Mouse (Mus musculus): ENCODE measurements at regions not wholly inside any gene's neighbourhood (a gene's known extent, or its start where the extent isn't known, plus 50 kb on each side); places are given as distances from the start of the nearest gene placed in this dataset.

DNA sequence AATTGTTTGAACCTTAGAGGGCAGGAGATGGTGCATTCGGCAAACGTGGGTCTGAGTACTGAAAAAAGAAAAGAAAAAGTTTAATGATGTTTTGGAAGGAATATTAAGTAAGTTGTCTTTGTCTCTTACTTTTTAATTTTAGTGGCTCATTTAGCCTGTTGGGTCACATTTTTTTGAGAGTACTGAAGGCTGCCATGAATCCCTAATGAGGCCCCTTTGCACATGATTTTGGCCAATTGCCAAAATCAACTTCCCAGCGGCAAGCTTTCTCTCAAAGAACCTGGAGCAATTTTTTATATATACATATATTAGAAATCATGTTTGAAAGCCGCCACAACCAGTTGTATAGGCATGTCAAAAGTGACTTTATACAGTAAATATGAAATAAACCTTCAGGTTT, 100.9 kb downstream of the Gm11146 start:
- peak overlapping the region; percentile 52 for H3K4me2 ChIP-seq (replicated peaks; ENCODE audit: low read depth, low read length)
- no peaks in the 10 kb centered on the region for H3K27me3 ChIP-seq (ENCODE audit: insufficient read depth, low read length)
- H3K27ac ChIP-seq (ENCODE audit: low read length): peak overlapping the region; percentile 79
- H3K9me3 ChIP-seq (ENCODE audit: low read length): no peaks in the 10 kb centered on the region
- H3K9ac ChIP-seq (replicated peaks; ENCODE audit: low read length): peak overlapping the region; percentile 48
- H3K36me3 ChIP-seq (ENCODE audit: insufficient read depth, low read length): no peaks in the 10 kb centered on the region
- H3K4me1 ChIP-seq (ENCODE audit: insufficient read depth, low read length): no peaks in the 10 kb centered on the region
- peak overlapping the region; percentile 42 for H3K4me3 ChIP-seq (ENCODE audit: low read length)
- no peak for ATAC-seq (ENCODE audit: low FRiP score, low TSS enrichment)
- 29% methylated on average over 4 of the region's 4 CpGs for WGBS

DNA sequence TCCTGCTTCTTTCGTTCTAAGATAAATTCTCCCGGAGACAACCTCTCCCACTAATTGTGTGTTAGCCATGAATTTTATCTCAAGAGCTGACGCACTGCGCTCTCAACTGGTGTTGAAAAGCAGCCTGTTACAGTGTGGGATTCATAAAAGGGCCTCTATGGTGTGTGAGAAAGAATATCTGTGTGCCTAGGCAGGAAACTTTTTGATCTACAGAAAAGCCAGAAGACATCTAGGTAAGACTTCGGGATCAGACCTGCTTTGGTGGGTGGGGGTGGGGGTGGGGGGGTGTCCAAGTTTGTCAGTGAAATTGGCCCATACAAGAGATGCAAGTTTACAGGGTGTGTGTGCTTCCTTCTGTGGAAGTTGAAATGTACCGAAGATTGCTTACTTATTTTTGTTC, 101.5 kb downstream of the Gm11146 start:
- no peaks in the 10 kb centered on the region for H3K36me3 ChIP-seq (ENCODE audit: insufficient read depth, low read length)
- ATAC-seq (ENCODE audit: low FRiP score, low TSS enrichment): peak; percentile 83
- no peaks in the 10 kb centered on the region for H3K9me3 ChIP-seq (ENCODE audit: low read length)
- WGBS: 41% methylated on average over 6 of the region's 6 CpGs
- no peaks in the 10 kb centered on the region for H3K27me3 ChIP-seq (ENCODE audit: insufficient read depth, low read length)
- no peaks in the 10 kb centered on the region for H3K4me1 ChIP-seq (ENCODE audit: insufficient read depth, low read length)
- H3K4me2 ChIP-seq (replicated peaks; ENCODE audit: low read depth, low read length): peak overlapping the region; percentile 52
- H3K9ac ChIP-seq (replicated peaks; ENCODE audit: low read length): peak overlapping the region; percentile 48
- peak overlapping the region; percentile 79 for H3K27ac ChIP-seq (ENCODE audit: low read length)
- peak overlapping the region; percentile 42 for H3K4me3 ChIP-seq (ENCODE audit: low read length)

DNA sequence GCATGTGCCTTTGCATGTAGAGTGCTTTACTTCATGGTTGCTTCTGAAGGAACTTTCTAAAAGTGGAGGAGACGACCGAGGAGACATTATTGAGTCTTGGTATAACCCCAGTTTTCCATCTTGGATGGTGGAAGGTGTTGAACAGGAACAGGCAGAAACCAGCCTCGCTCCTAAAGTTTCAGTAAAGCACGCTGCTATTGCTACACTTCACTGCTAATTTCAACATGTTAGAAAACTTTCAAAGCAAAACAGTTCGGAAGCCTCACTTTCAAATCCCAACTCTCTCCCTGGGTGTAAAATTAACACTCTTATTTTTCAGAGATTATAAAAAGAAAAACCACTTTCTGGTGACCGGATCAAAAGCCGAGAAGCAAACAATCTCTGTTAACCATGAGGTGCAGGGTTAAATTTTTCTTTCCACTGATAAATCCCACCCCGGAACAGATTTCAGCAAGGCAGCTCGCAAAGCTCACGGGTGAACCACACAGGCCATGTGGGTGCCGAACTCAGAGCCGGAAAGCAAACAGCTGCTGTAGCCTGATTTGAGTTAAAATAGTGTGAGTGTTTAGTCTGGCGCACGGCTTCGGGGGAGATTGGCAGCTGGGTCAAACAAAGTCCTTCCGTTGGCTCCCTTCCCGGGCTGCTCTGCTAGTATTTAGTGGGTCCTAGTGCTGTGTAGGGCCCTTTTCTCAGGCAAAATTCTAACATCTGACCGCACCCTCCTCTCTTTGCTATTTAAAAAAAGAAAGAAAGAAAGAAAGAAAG, 102.2 kb downstream of the Gm11146 start:
- 33% methylated on average over 18 of the region's 18 CpGs for WGBS
- no peak overlapping the region for H3K9ac ChIP-seq (replicated peaks; ENCODE audit: low read length)

GRCm38 (mm10) chr16:77495310-77495709, 106.6 kb downstream of the Gm11146 start:
- ATAC-seq (ENCODE audit: low FRiP score, low TSS enrichment): no peak
- WGBS: 96% methylated on average over 7 of the region's 7 CpGs

More for the DNA sequence above, 102.2 kb downstream of the Gm11146 start:
- peak; percentile 98 for ATAC-seq (ENCODE audit: low FRiP score, low TSS enrichment)
- H3K27ac ChIP-seq (ENCODE audit: low read length): peak overlapping the region; percentile 64; the same call in 1 of the 2 replicates
- H3K9me3 ChIP-seq (ENCODE audit: low read length): no peaks in the 10 kb centered on the region
- H3K4me1 ChIP-seq (ENCODE audit: insufficient read depth, low read length): no peaks in the 10 kb centered on the region
- no peaks in the 10 kb centered on the region for H3K27me3 ChIP-seq (ENCODE audit: insufficient read depth, low read length)
- peak overlapping the region; percentile 24; the same call in 1 of the 2 replicates for H3K4me3 ChIP-seq (ENCODE audit: low read length)
- H3K4me2 ChIP-seq (replicated peaks; ENCODE audit: low read depth, low read length): peak overlapping the region; percentile 52
- H3K36me3 ChIP-seq (ENCODE audit: insufficient read depth, low read length): no peaks in the 10 kb centered on the region

GRCm38 (mm10) chr16:77494042-77494441, 107.9 kb downstream of the Gm11146 start:
- no peak overlapping the region for H3K4me2 ChIP-seq (replicated peaks; ENCODE audit: low read depth, low read length)
- 88% methylated on average over 7 of the region's 7 CpGs for WGBS
- H3K9ac ChIP-seq (replicated peaks; ENCODE audit: low read length): no peak overlapping the region
- no peak overlapping the region for H3K4me3 ChIP-seq (ENCODE audit: low read length)
- no peaks in the 10 kb centered on the region for H3K4me1 ChIP-seq (ENCODE audit: insufficient read depth, low read length)
- no peaks in the 10 kb centered on the region for H3K36me3 ChIP-seq (ENCODE audit: insufficient read depth, low read length)
- no peak overlapping the region for H3K27ac ChIP-seq (ENCODE audit: low read length)
- H3K27me3 ChIP-seq (ENCODE audit: insufficient read depth, low read length): no peaks in the 10 kb centered on the region
- no peak for ATAC-seq (ENCODE audit: low FRiP score, low TSS enrichment)
- H3K9me3 ChIP-seq (ENCODE audit: low read length): no peaks in the 10 kb centered on the region

More at GRCm38 (mm10) chr16:77495310-77495709, 106.6 kb downstream of the Gm11146 start:
- Histone ChIP-seq H3K4me3 (ENCODE audit: low read length) (no peak overlapping the region), H3K4me2 (replicated peaks; ENCODE audit: low read depth, low read length) (no peak overlapping the region), H3K27me3 (ENCODE audit: insufficient read depth, low read length) (no peaks in the 10 kb centered on the region), H3K9ac (replicated peaks; ENCODE audit: low read length) (no peak overlapping the region), H3K4me1 (ENCODE audit: insufficient read depth, low read length) (no peaks in the 10 kb centered on the region), H3K27ac (ENCODE audit: low read length) (no peak overlapping the region), H3K9me3 (ENCODE audit: low read length) (no peaks in the 10 kb centered on the region), H3K36me3 (ENCODE audit: insufficient read depth, low read length) (no peaks in the 10 kb centered on the region)

DNA sequence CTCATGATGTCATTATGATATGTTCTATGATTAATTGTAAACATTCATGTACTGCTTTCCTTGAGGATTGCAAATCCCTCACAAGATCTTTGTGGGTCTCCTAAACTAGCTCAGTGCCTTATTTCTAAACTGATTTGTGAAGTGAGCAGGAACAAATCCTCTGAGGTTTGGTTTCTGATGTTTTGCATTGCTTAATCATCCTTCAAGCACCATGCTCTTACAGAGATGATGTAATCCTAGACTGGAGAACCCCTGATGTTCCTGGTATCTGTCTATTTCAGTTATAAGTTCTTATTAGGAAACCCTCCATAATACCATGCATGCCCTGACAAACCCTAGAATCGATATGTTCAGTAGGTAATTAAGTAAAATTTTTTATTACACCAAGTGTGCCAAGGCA, 113.7 kb downstream of the Gm11146 start:
- H3K9ac ChIP-seq (replicated peaks; ENCODE audit: low read length): no peak overlapping the region

DNA sequence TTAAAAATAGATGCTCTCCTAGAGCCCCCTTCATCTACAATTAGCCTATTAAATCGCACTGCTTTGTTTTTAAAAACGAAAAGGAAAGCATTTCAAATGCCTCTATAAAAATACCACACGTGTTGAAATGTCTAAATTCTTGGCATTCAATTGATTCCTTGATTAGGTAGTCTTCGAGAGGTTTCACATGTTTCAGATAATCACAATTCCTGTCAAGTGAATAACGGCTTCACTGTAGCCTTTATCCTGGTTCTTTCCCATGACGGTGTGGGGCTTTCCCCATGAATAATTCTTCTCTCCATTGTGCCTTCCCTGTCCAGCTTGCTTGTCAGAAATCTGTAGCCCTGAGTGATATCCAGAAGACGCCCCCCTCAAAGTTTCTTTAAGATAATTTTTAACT, 122.1 kb downstream of the Gm11146 start:
- H3K36me3 ChIP-seq (ENCODE audit: insufficient read depth, low read length): no peaks in the 10 kb centered on the region
- no peak overlapping the region for H3K4me2 ChIP-seq (replicated peaks; ENCODE audit: low read depth, low read length)
- ATAC-seq (ENCODE audit: low FRiP score, low TSS enrichment): no peak
- H3K4me1 ChIP-seq (ENCODE audit: insufficient read depth, low read length): no peaks in the 10 kb centered on the region
- H3K27me3 ChIP-seq (ENCODE audit: insufficient read depth, low read length): no peaks in the 10 kb centered on the region
- WGBS: 54% methylated on average over 7 of the region's 7 CpGs
- no peak overlapping the region for H3K9ac ChIP-seq (replicated peaks; ENCODE audit: low read length)
- no peak overlapping the region for H3K4me3 ChIP-seq (ENCODE audit: low read length)
- H3K27ac ChIP-seq (ENCODE audit: low read length): no peak overlapping the region
- H3K9me3 ChIP-seq (ENCODE audit: low read length): no peaks in the 10 kb centered on the region

More for the DNA sequence above, 113.7 kb downstream of the Gm11146 start:
- no peaks in the 10 kb centered on the region for H3K27me3 ChIP-seq (ENCODE audit: insufficient read depth, low read length)
- WGBS: 85% methylated on average over 1 of the region's 1 CpGs
- no peaks in the 10 kb centered on the region for H3K36me3 ChIP-seq (ENCODE audit: insufficient read depth, low read length)
- H3K27ac ChIP-seq (ENCODE audit: low read length): no peak overlapping the region
- no peak for ATAC-seq (ENCODE audit: low FRiP score, low TSS enrichment)
- H3K9me3 ChIP-seq (ENCODE audit: low read length): no peaks in the 10 kb centered on the region
- no peak overlapping the region for H3K4me3 ChIP-seq (ENCODE audit: low read length)
- H3K4me2 ChIP-seq (replicated peaks; ENCODE audit: low read depth, low read length): no peak overlapping the region
- H3K4me1 ChIP-seq (ENCODE audit: insufficient read depth, low read length): no peaks in the 10 kb centered on the region

DNA sequence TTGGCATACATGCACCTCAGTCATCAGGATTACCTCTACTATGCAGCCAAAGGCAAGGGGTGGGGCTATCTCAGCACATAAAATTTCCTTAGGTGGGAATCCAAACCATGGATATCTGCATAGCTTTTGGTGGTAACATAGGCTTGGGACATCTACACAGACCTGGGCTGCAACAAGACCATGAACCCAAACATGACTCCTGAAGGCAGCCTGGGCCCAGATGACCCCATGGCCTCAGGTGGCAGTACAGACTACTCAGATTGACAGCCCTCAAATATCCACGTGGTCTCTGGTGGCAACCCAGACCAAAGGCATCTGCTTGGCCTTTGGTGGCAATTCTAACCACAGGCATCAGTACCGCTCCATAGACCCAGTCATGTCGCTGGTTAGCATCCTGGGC, 130.0 kb downstream of the Gm11146 start:
- Histone ChIP-seq H3K4me3 (ENCODE audit: low read length) (no peak overlapping the region), H3K9me3 (ENCODE audit: low read length) (no peaks in the 10 kb centered on the region), H3K9ac (replicated peaks; ENCODE audit: low read length) (no peak overlapping the region), H3K27ac (ENCODE audit: low read length) (no peak overlapping the region), H3K4me2 (replicated peaks; ENCODE audit: low read depth, low read length) (no peak overlapping the region), H3K27me3 (ENCODE audit: insufficient read depth, low read length) (no peaks in the 10 kb centered on the region), H3K4me1 (ENCODE audit: insufficient read depth, low read length) (no peaks in the 10 kb centered on the region), H3K36me3 (ENCODE audit: insufficient read depth, low read length) (no peaks in the 10 kb centered on the region)
- ATAC-seq (ENCODE audit: low FRiP score, low TSS enrichment): no peak
- WGBS: 84% methylated on average over 3 of the region's 3 CpGs

DNA sequence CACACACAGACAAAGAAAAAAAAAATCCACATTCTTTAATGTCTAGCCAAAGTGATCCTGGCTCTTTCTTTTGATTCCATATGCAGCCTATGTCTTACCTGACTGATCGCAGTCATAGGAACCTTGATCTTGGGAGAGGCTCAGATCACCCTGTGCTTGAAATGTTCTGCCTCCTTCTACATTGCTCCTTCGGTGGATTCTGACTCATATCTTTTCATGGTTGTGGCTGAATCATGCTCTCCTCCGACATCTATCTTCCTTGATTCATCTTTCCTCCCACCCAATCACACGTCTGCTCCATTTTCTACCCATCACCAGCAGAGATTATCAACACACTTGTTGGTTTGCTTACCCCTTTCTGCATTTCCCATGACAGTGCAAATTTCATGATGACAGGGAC, 132.0 kb downstream of the Gm11146 start:
- 81% methylated on average over 4 of the region's 4 CpGs for WGBS
- H3K9me3 ChIP-seq (ENCODE audit: low read length): no peaks in the 10 kb centered on the region
- no peak for ATAC-seq (ENCODE audit: low FRiP score, low TSS enrichment)

DNA sequence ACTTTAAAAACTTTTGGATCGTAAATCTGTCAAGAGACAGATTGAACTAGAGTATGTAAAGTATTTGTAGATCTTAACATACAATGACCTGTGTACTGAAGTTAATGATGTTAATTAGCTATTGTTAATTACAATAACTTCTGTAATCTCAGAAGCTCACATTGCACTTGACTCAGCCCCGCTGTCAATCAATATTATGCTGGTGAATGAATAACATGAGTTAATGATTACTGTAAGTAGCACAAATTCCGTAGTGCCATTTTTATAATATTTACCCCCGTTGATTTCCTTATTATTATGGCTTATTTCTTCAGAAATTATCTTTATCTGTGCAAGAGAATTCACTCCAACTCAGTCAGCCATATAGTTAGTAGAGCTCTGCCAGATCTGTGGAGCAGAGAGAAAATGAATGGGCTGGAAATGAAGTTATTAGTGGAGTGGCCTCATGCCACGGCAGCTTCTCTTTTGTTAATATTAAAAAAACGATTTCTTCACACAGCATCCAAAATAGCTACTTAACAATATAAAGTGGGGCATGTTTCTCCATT, 132.5 kb downstream of the Gm11146 start:
- Histone ChIP-seq H3K27me3 (ENCODE audit: insufficient read depth, low read length) (no peaks in the 10 kb centered on the region), H3K4me2 (replicated peaks; ENCODE audit: low read depth, low read length) (no peak overlapping the region), H3K36me3 (ENCODE audit: insufficient read depth, low read length) (no peaks in the 10 kb centered on the region), H3K9ac (replicated peaks; ENCODE audit: low read length) (no peak overlapping the region), H3K9me3 (ENCODE audit: low read length) (no peaks in the 10 kb centered on the region), H3K27ac (ENCODE audit: low read length) (no peak overlapping the region), H3K4me1 (ENCODE audit: insufficient read depth, low read length) (peaks cover 4% of the 10 kb centered on the region; the same call in 1 of the 2 replicates), H3K4me3 (ENCODE audit: low read length) (no peak overlapping the region)
- WGBS: 73% methylated on average over 6 of the region's 6 CpGs
- no peak for ATAC-seq (ENCODE audit: low FRiP score, low TSS enrichment)

More for the DNA sequence above, 132.0 kb downstream of the Gm11146 start:
- Histone ChIP-seq H3K4me2 (replicated peaks; ENCODE audit: low read depth, low read length) (no peak overlapping the region), H3K4me1 (ENCODE audit: insufficient read depth, low read length) (no peaks in the 10 kb centered on the region), H3K4me3 (ENCODE audit: low read length) (no peak overlapping the region), H3K36me3 (ENCODE audit: insufficient read depth, low read length) (no peaks in the 10 kb centered on the region), H3K27me3 (ENCODE audit: insufficient read depth, low read length) (no peaks in the 10 kb centered on the region), H3K27ac (ENCODE audit: low read length) (no peak overlapping the region), H3K9ac (replicated peaks; ENCODE audit: low read length) (no peak overlapping the region)

Data from kidney, embryonic 16.5 days (tissue).